Mouse (Mus musculus) cortical plate, adult 2 months (tissue): ENCODE measurements at regions not wholly inside any gene's neighbourhood (a gene's known extent, or its start where the extent isn't known, plus 50 kb on each side); places are given as distances from the start of the nearest gene placed in this dataset.

ENCODE experiments used
- CTCF ChIP-seq: fragments of 200-500 bp; IDR thresholded peaks from 2 replicates; pipeline ENCODE4 v1.5.1; 2011; ENCODE audit warnings: mild to moderate bottlenecking, control low read depth, low read length; ENCODE audit not compliant: insufficient read depth; ENCODE audit errors: extremely low read depth
- POLR2A ChIP-seq: fragments of 200-500 bp; IDR thresholded peaks from 2 replicates; pipeline ENCODE4 v1.6.1; 2011; ENCODE audit warnings: mild to moderate bottlenecking, low read length, control low read depth; ENCODE audit not compliant: insufficient read depth; ENCODE audit errors: extremely low read depth

DNA sequence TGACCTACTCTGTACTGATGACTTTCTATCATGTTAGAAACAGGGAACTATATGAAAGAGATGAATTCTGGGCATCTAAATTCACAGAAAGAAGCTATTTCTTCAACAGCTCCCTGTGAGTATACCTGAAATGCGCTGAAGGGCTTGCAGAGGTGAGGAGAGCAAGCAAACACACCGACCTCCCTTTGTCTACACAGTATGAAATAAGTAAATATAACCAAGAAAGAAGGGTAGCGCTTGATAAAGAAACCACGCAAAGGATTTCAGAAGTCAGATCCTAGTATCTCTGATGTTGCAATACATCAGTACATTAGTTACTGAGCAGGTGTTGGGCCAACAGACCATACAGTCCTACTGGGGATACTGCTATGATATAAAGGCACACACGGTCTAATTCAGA is 440.1 kb downstream of the Tns1 start:
- TF ChIP-seq POLR2A (no peak), CTCF (no peak)
